Mouse (Mus musculus): ENCODE data around the gene Adamtsl1. TPM values are rescaled to one million over a fixed set of nuclear protein-coding genes. Genes with fewer than 3 reads are reported as not detected.

Adamtsl1 gene
- total RNA-seq, 1 experiment: 6.3 TPM

DNA sequence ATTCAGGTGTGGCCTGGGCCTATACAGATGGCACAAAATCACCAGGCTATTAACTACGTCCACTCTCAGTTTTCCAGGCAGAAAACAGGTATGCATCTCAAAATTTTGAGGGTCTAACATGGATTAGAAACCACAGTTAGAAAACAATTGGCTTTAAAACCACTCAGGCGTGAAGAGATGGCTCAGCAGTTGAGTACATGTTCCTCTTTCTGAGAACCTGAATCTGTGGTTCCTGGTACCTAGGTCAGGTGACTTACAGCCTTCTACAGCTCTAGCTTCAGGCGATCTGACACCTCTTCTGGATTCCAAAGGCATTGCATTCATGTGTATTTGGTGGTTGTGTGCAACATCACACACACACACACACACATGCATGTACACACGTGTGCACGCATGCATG lies 390.2 kb downstream of the Adamtsl1 start:
- no peaks in the 10 kb centered on the region for H3K36me3 ChIP-seq (ENCODE audit: control insufficient read depth, insufficient read depth, low read length, poor library complexity, severe bottlenecking)
- no peak for TF ChIP-seq ZNF384 (IDR thresholded peaks at IDR 0.05; ENCODE audit: low read depth, low read length)
- no peak for TF ChIP-seq ZC3H11A (IDR thresholded peaks at IDR 0.05; ENCODE audit: borderline replicate concordance, low read depth, low read length)
- TF ChIP-seq MAFK (IDR thresholded peaks at IDR 0.05; ENCODE audit: insufficient read depth, low read depth, low read length): no peak
- TF ChIP-seq HCFC1 (IDR thresholded peaks at IDR 0.05; ENCODE audit: borderline replicate concordance, insufficient read depth, low read length): no peak
- TF ChIP-seq CHD2 (IDR thresholded peaks at IDR 0.05; ENCODE audit: low read depth, low read length): no peak
- no peak for DNase-seq (ENCODE audit: low read depth, low spot score)
- in situ Hi-C loops (cut with MboI; ENCODE audit: low sequenced_read_pairs in 2 of 2, unreplicated experiment in 2 of 2): no loop called here
- H3K4me1 ChIP-seq (ENCODE audit: control insufficient read depth in 2 of 2, insufficient read depth in 2 of 2, low read length in 2 of 2, poor library complexity in 1 of 2): no peaks in the 10 kb centered on the region
- no peaks in the 10 kb centered on the region for H3K9me3 ChIP-seq (ENCODE audit: control insufficient read depth, insufficient read depth, low read depth, low read length)
- H3K9ac ChIP-seq (ENCODE audit: insufficient read depth, low read depth, low read length, poor library complexity, severe bottlenecking): no peak overlapping the region
- no peak overlapping the region for H3K27ac ChIP-seq (ENCODE audit: insufficient read depth, low read depth, low read length, poor library complexity, severe bottlenecking)
- no peak overlapping the region for H3K4me3 ChIP-seq (ENCODE audit: insufficient read depth in 1 of 2, low read depth in 1 of 2, low read length in 2 of 2, poor library complexity in 1 of 2, severe bottlenecking in 1 of 2)

DNA sequence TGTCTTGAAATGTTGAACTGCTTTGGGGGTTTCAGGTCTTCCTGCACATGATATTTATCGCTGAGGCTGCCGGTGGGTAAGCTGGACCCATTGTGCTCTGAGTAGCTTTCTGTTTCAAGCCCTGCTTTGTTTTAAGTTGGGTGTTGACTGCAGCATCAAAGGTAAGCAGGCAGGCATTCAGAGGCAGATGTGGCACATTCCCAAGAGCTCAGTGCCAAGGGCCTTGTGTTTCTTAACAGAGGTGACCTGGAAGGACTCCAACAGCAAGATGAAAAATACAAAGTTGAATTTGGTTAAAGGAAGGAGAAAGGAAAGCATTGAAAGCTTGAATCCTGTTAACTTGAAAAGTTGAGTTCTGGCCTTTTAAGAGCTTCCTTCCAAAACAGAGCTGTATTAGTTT lies 402.1 kb downstream of the Adamtsl1 start:
- H3K9me3 ChIP-seq (ENCODE audit: control insufficient read depth, insufficient read depth, low read depth, low read length): peaks cover 3% of the 10 kb centered on the region; the same call in 1 of the 2 replicates
- H3K4me1 ChIP-seq (ENCODE audit: control insufficient read depth in 2 of 2, insufficient read depth in 2 of 2, low read length in 2 of 2, poor library complexity in 1 of 2): no peaks in the 10 kb centered on the region
- H3K9ac ChIP-seq (ENCODE audit: insufficient read depth, low read depth, low read length, poor library complexity, severe bottlenecking): no peak overlapping the region
- no peaks in the 10 kb centered on the region for H3K36me3 ChIP-seq (ENCODE audit: control insufficient read depth, insufficient read depth, low read length, poor library complexity, severe bottlenecking)
- TF ChIP-seq ZC3H11A (IDR thresholded peaks at IDR 0.05; ENCODE audit: borderline replicate concordance, low read depth, low read length) (no peak), ZNF384 (IDR thresholded peaks at IDR 0.05; ENCODE audit: low read depth, low read length) (no peak), MAFK (IDR thresholded peaks at IDR 0.05; ENCODE audit: insufficient read depth, low read depth, low read length) (no peak), HCFC1 (IDR thresholded peaks at IDR 0.05; ENCODE audit: borderline replicate concordance, insufficient read depth, low read length) (no peak), CHD2 (IDR thresholded peaks at IDR 0.05; ENCODE audit: low read depth, low read length) (no peak)
- H3K4me3 ChIP-seq (ENCODE audit: insufficient read depth in 1 of 2, low read depth in 1 of 2, low read length in 2 of 2, poor library complexity in 1 of 2, severe bottlenecking in 1 of 2): no peak overlapping the region
- no peak for DNase-seq (ENCODE audit: low read depth, low spot score)
- no peak overlapping the region for H3K27ac ChIP-seq (ENCODE audit: insufficient read depth, low read depth, low read length, poor library complexity, severe bottlenecking)
- in situ Hi-C loops (cut with MboI; ENCODE audit: low sequenced_read_pairs in 2 of 2, unreplicated experiment in 2 of 2): no loop called here

DNA sequence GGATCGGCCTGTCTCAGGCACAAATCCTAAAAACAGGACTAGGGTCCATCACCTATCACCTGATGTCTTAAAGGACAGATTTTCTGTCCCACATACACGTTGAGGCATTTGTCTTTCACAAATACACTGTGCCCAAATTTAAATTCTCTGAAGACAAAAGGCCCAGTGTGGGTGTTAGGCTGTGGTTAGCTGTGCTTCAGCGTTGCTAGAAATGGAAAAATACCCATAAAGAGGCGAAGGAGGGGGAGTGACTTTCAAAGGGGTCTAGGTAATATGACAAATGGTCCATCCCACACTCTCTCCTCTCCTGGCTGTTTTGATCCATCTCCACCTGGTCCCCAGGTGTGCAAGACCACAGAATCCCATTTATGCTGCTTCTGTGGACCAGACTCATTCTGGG lies 404.4 kb downstream of the Adamtsl1 start:
- no peaks in the 10 kb centered on the region for H3K4me1 ChIP-seq (ENCODE audit: control insufficient read depth in 2 of 2, insufficient read depth in 2 of 2, low read length in 2 of 2, poor library complexity in 1 of 2)
- H3K9ac ChIP-seq (ENCODE audit: insufficient read depth, low read depth, low read length, poor library complexity, severe bottlenecking): no peak overlapping the region
- in situ Hi-C loops (cut with MboI; ENCODE audit: low sequenced_read_pairs in 2 of 2, unreplicated experiment in 2 of 2): no loop called here
- no peak overlapping the region for H3K4me3 ChIP-seq (ENCODE audit: insufficient read depth in 1 of 2, low read depth in 1 of 2, low read length in 2 of 2, poor library complexity in 1 of 2, severe bottlenecking in 1 of 2)
- no peak for DNase-seq (ENCODE audit: low read depth, low spot score)
- peaks cover 1% of the 10 kb centered on the region; the same call in 1 of the 2 replicates for H3K9me3 ChIP-seq (ENCODE audit: control insufficient read depth, insufficient read depth, low read depth, low read length)
- no peak overlapping the region for H3K27ac ChIP-seq (ENCODE audit: insufficient read depth, low read depth, low read length, poor library complexity, severe bottlenecking)
- H3K36me3 ChIP-seq (ENCODE audit: control insufficient read depth, insufficient read depth, low read length, poor library complexity, severe bottlenecking): no peaks in the 10 kb centered on the region
- TF ChIP-seq ZC3H11A (IDR thresholded peaks at IDR 0.05; ENCODE audit: borderline replicate concordance, low read depth, low read length) (no peak), MAFK (IDR thresholded peaks at IDR 0.05; ENCODE audit: insufficient read depth, low read depth, low read length) (no peak), CHD2 (IDR thresholded peaks at IDR 0.05; ENCODE audit: low read depth, low read length) (no peak), HCFC1 (IDR thresholded peaks at IDR 0.05; ENCODE audit: borderline replicate concordance, insufficient read depth, low read length) (no peak), ZNF384 (IDR thresholded peaks at IDR 0.05; ENCODE audit: low read depth, low read length) (no peak)

- Histone ChIP-seq H3K4me3 (ENCODE audit: insufficient read depth in 1 of 2, low read depth in 1 of 2, low read length in 2 of 2, poor library complexity in 1 of 2, severe bottlenecking in 1 of 2) (no peak overlapping the region), H3K4me1 (ENCODE audit: control insufficient read depth in 2 of 2, insufficient read depth in 2 of 2, low read length in 2 of 2, poor library complexity in 1 of 2) (no peaks in the 10 kb centered on the region), H3K36me3 (ENCODE audit: control insufficient read depth, insufficient read depth, low read length, poor library complexity, severe bottlenecking) (no peaks in the 10 kb centered on the region), H3K27ac (ENCODE audit: insufficient read depth, low read depth, low read length, poor library complexity, severe bottlenecking) (no peak overlapping the region), H3K9ac (ENCODE audit: insufficient read depth, low read depth, low read length, poor library complexity, severe bottlenecking) (no peak overlapping the region), H3K9me3 (ENCODE audit: control insufficient read depth, insufficient read depth, low read depth, low read length) (peaks cover 1% of the 10 kb centered on the region; the same call in 1 of the 2 replicates)
- in situ Hi-C loops (cut with MboI; ENCODE audit: low sequenced_read_pairs in 2 of 2, unreplicated experiment in 2 of 2): no loop called here
- TF ChIP-seq ZNF384 (IDR thresholded peaks at IDR 0.05; ENCODE audit: low read depth, low read length): no peak
- TF ChIP-seq CHD2 (IDR thresholded peaks at IDR 0.05; ENCODE audit: low read depth, low read length): no peak
- TF ChIP-seq ZC3H11A (IDR thresholded peaks at IDR 0.05; ENCODE audit: borderline replicate concordance, low read depth, low read length): no peak
- TF ChIP-seq HCFC1 (IDR thresholded peaks at IDR 0.05; ENCODE audit: borderline replicate concordance, insufficient read depth, low read length): no peak
- no peak for TF ChIP-seq MAFK (IDR thresholded peaks at IDR 0.05; ENCODE audit: insufficient read depth, low read depth, low read length)
- DNase-seq (ENCODE audit: low read depth, low spot score): no peak
These were observed 406.5 kb downstream of the Adamtsl1 start for GRCm38 (mm10) chr4:85920474-85920873.

DNA sequence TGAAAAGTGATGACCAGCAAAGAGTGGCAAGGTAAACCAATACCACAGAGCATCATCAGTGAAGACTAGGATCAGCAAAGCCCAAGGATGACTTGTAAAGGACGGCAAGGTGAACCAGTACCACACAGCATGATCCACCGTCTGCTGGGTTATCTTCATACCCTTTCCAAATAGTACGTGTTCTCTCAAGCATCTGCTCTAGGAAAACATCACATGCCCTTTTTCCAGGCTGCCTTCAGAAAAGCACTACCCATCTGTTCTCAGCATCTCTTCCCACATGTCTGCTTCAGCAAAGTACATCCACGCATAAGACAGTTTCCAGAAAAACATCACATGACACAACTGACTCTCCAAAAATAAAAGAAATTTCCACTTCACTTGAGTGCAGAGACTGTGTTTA lies 408.8 kb downstream of the Adamtsl1 start:
- TF ChIP-seq MAFK (IDR thresholded peaks at IDR 0.05; ENCODE audit: insufficient read depth, low read depth, low read length): no peak
- TF ChIP-seq CHD2 (IDR thresholded peaks at IDR 0.05; ENCODE audit: low read depth, low read length): no peak
- H3K4me1 ChIP-seq (ENCODE audit: control insufficient read depth in 2 of 2, insufficient read depth in 2 of 2, low read length in 2 of 2, poor library complexity in 1 of 2): no peaks in the 10 kb centered on the region
- H3K4me3 ChIP-seq (ENCODE audit: insufficient read depth in 1 of 2, low read depth in 1 of 2, low read length in 2 of 2, poor library complexity in 1 of 2, severe bottlenecking in 1 of 2): no peak overlapping the region
- no peaks in the 10 kb centered on the region for H3K9me3 ChIP-seq (ENCODE audit: control insufficient read depth, insufficient read depth, low read depth, low read length)
- no peak overlapping the region for H3K9ac ChIP-seq (ENCODE audit: insufficient read depth, low read depth, low read length, poor library complexity, severe bottlenecking)
- H3K36me3 ChIP-seq (ENCODE audit: control insufficient read depth, insufficient read depth, low read length, poor library complexity, severe bottlenecking): no peaks in the 10 kb centered on the region
- DNase-seq (ENCODE audit: low read depth, low spot score): no peak
- in situ Hi-C loops (cut with MboI; ENCODE audit: low sequenced_read_pairs in 2 of 2, unreplicated experiment in 2 of 2): no loop called here
- no peak overlapping the region for H3K27ac ChIP-seq (ENCODE audit: insufficient read depth, low read depth, low read length, poor library complexity, severe bottlenecking)

Measured in ES-E14 (cell line).